8 mouse cellular contexts compared by ENCODE assay signal in the genomic region with DNA sequence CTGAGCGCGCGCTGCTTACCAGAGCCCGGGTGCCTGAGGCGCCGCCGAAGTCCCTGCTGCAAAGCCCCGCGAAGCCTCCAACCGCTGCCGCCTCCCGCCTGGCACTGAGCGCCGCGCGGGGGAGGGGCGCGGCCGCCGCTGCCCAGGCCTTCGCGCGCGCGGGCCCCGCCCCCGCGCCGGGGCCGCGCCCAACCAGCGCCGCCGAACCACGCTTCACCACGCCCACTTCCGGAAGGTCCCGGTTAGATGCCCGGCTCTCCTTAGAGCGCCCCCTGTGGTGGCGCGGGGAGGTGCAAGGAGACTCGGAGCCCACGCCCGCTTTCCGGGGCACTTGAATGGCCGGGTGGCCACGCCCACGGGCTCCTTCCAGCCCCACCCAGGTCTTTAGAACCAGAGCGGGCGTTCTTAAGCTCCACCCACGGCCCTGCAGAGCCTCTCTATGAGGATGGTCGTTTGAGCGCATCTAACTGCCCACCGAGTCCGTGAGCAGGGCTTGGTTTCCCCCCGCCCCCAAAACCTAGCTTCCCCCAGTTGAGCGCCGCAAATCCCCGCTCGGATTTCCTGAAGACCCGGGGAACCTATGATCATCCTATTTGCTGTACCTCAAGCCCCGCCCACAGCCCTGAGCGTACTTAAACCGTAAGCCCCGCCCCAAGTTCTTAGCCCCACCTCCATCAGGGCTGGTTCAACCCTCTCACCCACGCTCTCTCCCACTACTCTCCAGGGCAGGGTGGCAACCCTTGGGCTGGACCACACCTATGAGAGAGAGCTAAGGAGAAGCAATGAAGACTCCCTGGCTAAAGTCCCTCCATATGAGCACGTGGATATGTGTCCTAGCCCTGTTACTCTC. TPM values are rescaled to one million over a fixed set of nuclear protein-coding genes. Genes with fewer than 3 reads are reported as not detected.
DNase-seq lines count a peak whose midpoint lies in the region; ATAC-seq and TF ChIP-seq lines count a peak whose summit lies in the region.

A gene (minus strand): TSS at position 167 of the 850 bp plus-strand sequence.

- peaks cover 43% of the 10 kb centered on the region for H3K79me2 ChIP-seq in MEL (ENCODE audit: control insufficient read depth, insufficient read depth, low read length, poor library complexity)

- peak within 1 kb of the TSS; percentile 72 to 92 for H3K4me3 ChIP-seq in MEL (ENCODE audit: control insufficient read depth in 1 of 2, insufficient read depth in 1 of 2, low read depth in 2 of 2, low read length in 2 of 2)
- peak within 1 kb of the TSS; percentile 77 for H3K4me3 ChIP-seq in cerebellum, adult 2 months (replicated peaks; ENCODE audit: insufficient read depth, low read depth, low read length)
- peak within 1 kb of the TSS; percentile 93 for H3K4me3 ChIP-seq in forebrain, postnatal 0 days (ENCODE audit: low read depth, low read length)
- peak within 1 kb of the TSS; percentile 94 for H3K4me3 ChIP-seq in lung, embryonic 15.5 days

- peak; percentile 49 to 63; a peak in 2 of 4 replicates for TF ChIP-seq POLR2A in MEL (IDR thresholded peaks at IDR 0.05; ENCODE audit: control insufficient read depth in 1 of 2, insufficient read depth in 1 of 2, low read depth in 1 of 2, low read length in 2 of 2, poor library complexity in 1 of 2)
- peak; percentile 46; the same call in 1 of the 2 replicates for TF ChIP-seq POLR2A in cerebellum, adult 2 months (IDR thresholded peaks at IDR 0.05; ENCODE audit: borderline replicate concordance, insufficient read depth, low read length)

- peak within 1 kb of the TSS; percentile 93 for H3K9ac ChIP-seq in MEL (ENCODE audit: control insufficient read depth, low read depth, low read length, poor library complexity, severe bottlenecking)
- peak within 1 kb of the TSS; percentile 87 for H3K9ac ChIP-seq in forebrain, postnatal 0 days
- H3K9ac ChIP-seq in lung, embryonic 15.5 days, result peak within 1 kb of the TSS; percentile 92

- H3K27me3 ChIP-seq in MEL (ENCODE audit: control insufficient read depth in 1 of 2, insufficient read depth in 2 of 2, low read length in 2 of 2), result no peaks in the 10 kb centered on the region
- no peaks in the 10 kb centered on the region for H3K27me3 ChIP-seq in cerebellum, adult 2 months (ENCODE audit: control insufficient read depth, insufficient read depth, low read length)
- no peaks in the 10 kb centered on the region for H3K27me3 ChIP-seq in forebrain, postnatal 0 days (ENCODE audit: insufficient read depth, low read length)
- H3K27me3 ChIP-seq in lung, embryonic 15.5 days, result no peaks in the 10 kb centered on the region

- H3K4me1 ChIP-seq in MEL (ENCODE audit: control insufficient read depth in 1 of 2, insufficient read depth in 2 of 2, low read length in 2 of 2), result peaks cover 12 to 42% of the 10 kb centered on the region in 2 experiments
- H3K4me1 ChIP-seq in cerebellum, adult 2 months (ENCODE audit: control insufficient read depth, insufficient read depth, low read length), result no peaks in the 10 kb centered on the region; the same call in none of the 2 replicates
- peaks cover 22% of the 10 kb centered on the region; the same call in 1 of the 2 replicates for H3K4me1 ChIP-seq in forebrain, postnatal 0 days (ENCODE audit: insufficient read depth)
- peaks cover 47% of the 10 kb centered on the region for H3K4me1 ChIP-seq in lung, embryonic 15.5 days

- ATAC-seq in forebrain, postnatal 0 days, result peak; percentile 91
- peak; percentile 88 for ATAC-seq in lung, embryonic 15.5 days (ENCODE audit: borderline replicate concordance, extremely low read depth, low FRiP score, low TSS enrichment)

- H3K27ac ChIP-seq in MEL (ENCODE audit: control insufficient read depth, low read depth, low read length), result peak within 1 kb of the TSS; percentile 82
- H3K27ac ChIP-seq in cerebellum, adult 2 months (ENCODE audit: insufficient read depth, low read length), result peak within 1 kb of the TSS; percentile 87
- peak within 1 kb of the TSS; percentile 94 for H3K27ac ChIP-seq in forebrain, postnatal 0 days (ENCODE audit: low read depth, low read length)
- H3K27ac ChIP-seq in lung, embryonic 15.5 days, result peak within 1 kb of the TSS; percentile 97

- TF ChIP-seq EP300 in MEL (IDR thresholded peaks at IDR 0.05; ENCODE audit: low read depth in 1 of 2, low read length in 2 of 2), result no peak; a peak in 1 of 4 replicates

- H3K4me2 ChIP-seq in forebrain, postnatal 0 days (ENCODE audit: low read depth), result peak within 1 kb of the TSS; percentile 73
- H3K4me2 ChIP-seq in lung, embryonic 15.5 days, result peak within 1 kb of the TSS; percentile 72

- H3K9me3 ChIP-seq in MEL (replicated peaks; ENCODE audit: insufficient read depth, low read length), result no peaks in the 10 kb centered on the region
- H3K9me3 ChIP-seq in forebrain, postnatal 0 days (ENCODE audit: low read length), result no peaks in the 10 kb centered on the region
- H3K9me3 ChIP-seq in lung, embryonic 15.5 days, result no peaks in the 10 kb centered on the region

- peaks cover 0 to 41% of the 10 kb centered on the region in 2 experiments; a peak in 2 of 4 replicates for H3K36me3 ChIP-seq in MEL (ENCODE audit: control insufficient read depth in 1 of 2, insufficient read depth in 2 of 2, low read length in 2 of 2)
- H3K36me3 ChIP-seq in forebrain, postnatal 0 days (ENCODE audit: insufficient read depth), result no peaks in the 10 kb centered on the region
- H3K36me3 ChIP-seq in lung, embryonic 15.5 days, result no peaks in the 10 kb centered on the region

- no peak for TF ChIP-seq RAD21 in MEL (IDR thresholded peaks at IDR 0.05; ENCODE audit: low read depth, low read length)

- peak; percentile 53 to 92 (median 92); a peak in 5 of 6 replicates for TF ChIP-seq CTCF in MEL (IDR thresholded peaks at IDR 0.05 in 2 of 3, conservative IDR thresholded peaks at IDR 0.05 in 1 of 3; ENCODE audit: control insufficient read depth in 1 of 3, insufficient read depth in 1 of 3, low read depth in 2 of 3, low read length in 3 of 3, poor library complexity in 1 of 3, severe bottlenecking in 1 of 3)
- TF ChIP-seq CTCF in cerebellum, adult 2 months (IDR thresholded peaks at IDR 0.05; ENCODE audit: borderline replicate concordance, insufficient read depth, low read depth, low read length), result peak; percentile 84
- TF ChIP-seq CTCF in forebrain, postnatal 0 days (IDR thresholded peaks at IDR 0.05; ENCODE audit: low read depth), result peak; percentile 86

- under 1% methylated on average over 67 of the region's 68 CpGs for WGBS in cerebellum, adult 2 months
- WGBS in forebrain, postnatal 0 days, result under 1% methylated on average over 50 of the region's 68 CpGs
- WGBS in lung, embryonic 15.5 days, result under 1% methylated on average over 68 of the region's 68 CpGs

- DNase-seq in MEL (ENCODE audit: low read depth, low spot score), result peak; percentile 96
- peak; percentile 98 to 99 for DNase-seq in cerebellum, adult 2 months
- DNase-seq in forebrain, postnatal 0 days, result peak; percentile 99
- peak; percentile 100 for DNase-seq in heart, postnatal 4 days
- DNase-seq in layer of hippocampus, adult 8-10 months (ENCODE audit: low spot score in 2 of 2), result peak; percentile 95 to 99
- DNase-seq in ovary, adult 18-20 months (ENCODE audit: low spot score), result peak; percentile 94
- DNase-seq in thymus, postnatal 0 days (ENCODE audit: low spot score), result peak; percentile 98

TF ChIP-seq in MEL, 35 proteins besides CTCF, POLR2A, EP300 and RAD21 (continues in another document):
- TF ChIP-seq MEF2A (IDR thresholded peaks at IDR 0.05; ENCODE audit: extremely low read depth, insufficient replicate concordance, low read depth, low read length, poor library complexity, severe bottlenecking) (no peak), CHD1 (IDR thresholded peaks at IDR 0.05; ENCODE audit: low read depth, low read length) (no peak), MAX (IDR thresholded peaks at IDR 0.05; ENCODE audit: low read length) (peak; percentile 37), ZC3H11A (IDR thresholded peaks at IDR 0.05; ENCODE audit: low read depth, low read length) (no peak), USF2 (IDR thresholded peaks at IDR 0.05; ENCODE audit: borderline replicate concordance in 1 of 2, insufficient read depth in 1 of 2, low read depth in 1 of 2, low read length in 2 of 2) (no peak), MYB (IDR thresholded peaks at IDR 0.05; ENCODE audit: low read depth, low read length) (no peak), RCOR1 (IDR thresholded peaks at IDR 0.05; ENCODE audit: low read depth, low read length) (no peak; the same call in 1 of the 2 replicates), MYC (IDR thresholded peaks at IDR 0.05; ENCODE audit: low read depth, low read length) (peak; percentile 34), TBP (IDR thresholded peaks at IDR 0.05; ENCODE audit: low read depth, low read length) (peak; percentile 83), USF1 (IDR thresholded peaks at IDR 0.05; ENCODE audit: low read depth, low read length) (0 out of 2 replicates have a peak, but pooled peaks have one; percentile 3), SMC3 (IDR thresholded peaks at IDR 0.05; ENCODE audit: low read depth, low read length) (no peak), BHLHE40 (IDR thresholded peaks at IDR 0.05; ENCODE audit: borderline replicate concordance, low read depth, low read length) (no peak), KAT2A (conservative IDR thresholded peaks at IDR 0.05; ENCODE audit: low read depth, low read length) (no peak), ETS1 (IDR thresholded peaks at IDR 0.05; ENCODE audit: low read depth, low read length) (peak; percentile 5; the same call in 1 of the 2 replicates), HCFC1 (IDR thresholded peaks at IDR 0.05; ENCODE audit: low read depth, low read length) (peak; percentile 70), ELF1 (IDR thresholded peaks at IDR 0.05; ENCODE audit: low read depth, low read length) (peak; percentile 87), UBTF (IDR thresholded peaks at IDR 0.05; ENCODE audit: borderline replicate concordance, insufficient read depth, low read depth, low read length) (no peak; the same call in 1 of the 2 replicates), MAZ (IDR thresholded peaks at IDR 0.05; ENCODE audit: low read depth, low read length) (peak; percentile 49; the same call in 1 of the 2 replicates), SIN3A (IDR thresholded peaks at IDR 0.05; ENCODE audit: low read length) (0 out of 2 replicates have a peak, but pooled peaks have one; percentile 3)

RNA-seq across cellular contexts. Expression of the gene that starts here (rescaled TPM):
- 103 TPM in 2 replicates for total RNA-seq in MEL (2012; rRNA removed)
- polyA plus RNA-seq in MEL (2012; ENCODE audit: insufficient read depth in 1 of 2, insufficient read length in 2 of 2, low read depth in 1 of 2, low replicate concordance in 2 of 2, missing spikeins in 1 of 2), result 100 to 1,000 TPM in 1 of 2 experiments, 10 to 100 TPM in 1; 77.3 to 158 TPM
- polyA plus RNA-seq in cerebellum, adult 2 months (2012; rRNA removed), result 90.2 and 94.1 TPM in 2 replicates
- 159 and 178 TPM in 2 replicates for total RNA-seq in forebrain, postnatal 0 days (2014; rRNA removed)
- polyA plus RNA-seq in forebrain, postnatal 0 days (2015; fragmentation: Nextera tagmentation; extraction: Ambion mirVana), result 148 and 167 TPM in 2 replicates
- total RNA-seq in heart, postnatal 4 days (2021), result 100 to 1,000 TPM in 1 of 2 experiments, 10 to 100 TPM in 1; 92.4 to 108 TPM
- total RNA-seq in layer of hippocampus, adult 8-10 months (2022), result 100 to 1,000 TPM in 1 of 4 experiments, 10 to 100 TPM in 3; 89.3 to 106 (median 94.0) TPM
- 143 and 144 TPM in 2 replicates for polyA plus RNA-seq in lung, embryonic 15.5 days (2015; fragmentation: Nextera tagmentation; extraction: Ambion mirVana)
- polyA plus RNA-seq in thymus, postnatal 0 days (2015; fragmentation: Nextera tagmentation; extraction: Ambion mirVana), result 71.3 and 75.3 TPM in 2 replicates

Comparison
In these comparisons a context has a peak if more than half of its experiments do, and no peak if none do; other contexts are left out.
1. Peak in every context shown above with its lines: DNase-seq, ATAC-seq, H3K4me3 ChIP-seq and H3K27ac ChIP-seq.